Mouse (Mus musculus): ENCODE results near the gene Grip1. TPM values are rescaled to one million over a fixed set of nuclear protein-coding genes. Genes with fewer than 3 reads are reported as not detected.

The Grip1 gene
- total RNA-seq, 1 experiment from 2014 or later, result not detected

GRCm38 (mm10) chr10:119543771-119544170 lies 90.1 kb downstream of the Grip1 start:
- ATAC-seq (ENCODE audit: extremely low read depth, insufficient number of reproducible peaks, low FRiP score, poor library complexity, severe bottlenecking), result no peak

DNA sequence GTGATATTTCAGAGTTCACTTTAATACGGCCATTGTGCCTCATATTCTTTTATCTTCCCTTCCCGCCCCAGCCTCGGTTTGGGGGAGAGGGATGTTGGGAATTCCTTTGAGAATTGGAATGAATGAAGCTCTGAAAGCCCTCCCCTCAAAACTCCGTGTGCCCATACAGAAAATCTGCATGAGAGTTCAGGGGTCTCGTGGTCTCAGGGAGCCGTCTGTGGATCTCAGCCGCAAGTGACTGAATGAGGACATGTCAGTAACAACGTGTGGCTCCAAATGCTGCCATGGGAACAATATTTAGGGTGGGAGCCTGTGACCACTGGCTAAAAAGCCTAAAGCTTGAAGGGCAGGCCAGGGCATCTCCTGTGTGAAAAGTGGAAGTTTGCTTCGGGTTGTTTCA lies 91.1 kb downstream of the Grip1 start:
- ATAC-seq (ENCODE audit: extremely low read depth, insufficient number of reproducible peaks, low FRiP score, poor library complexity, severe bottlenecking), result no peak

- no peak for ATAC-seq (ENCODE audit: extremely low read depth, insufficient number of reproducible peaks, low FRiP score, poor library complexity, severe bottlenecking)
Measured at GRCm38 (mm10) chr10:119547875-119548274, 94.2 kb downstream of the Grip1 start.

DNA sequence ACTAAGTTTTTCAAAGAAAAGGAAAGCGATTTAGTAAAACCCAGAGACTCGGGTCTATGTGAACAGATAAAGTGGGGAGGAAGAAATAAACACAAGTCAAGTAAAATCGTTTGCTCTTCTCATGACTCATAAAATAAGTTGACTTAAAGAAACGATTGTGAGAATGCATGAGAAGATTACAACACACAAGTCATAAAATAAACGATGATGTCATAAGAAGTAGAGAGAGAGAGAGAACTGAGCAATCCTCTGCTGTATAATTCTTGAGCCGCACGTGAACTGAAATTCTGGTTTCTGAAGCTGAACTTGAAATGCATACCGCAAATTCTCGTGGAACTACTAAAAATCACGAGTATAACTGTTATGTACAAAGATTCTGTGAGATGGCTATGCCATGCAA lies 95.1 kb downstream of the Grip1 start:
- ATAC-seq (ENCODE audit: extremely low read depth, insufficient number of reproducible peaks, low FRiP score, poor library complexity, severe bottlenecking), result no peak

DNA sequence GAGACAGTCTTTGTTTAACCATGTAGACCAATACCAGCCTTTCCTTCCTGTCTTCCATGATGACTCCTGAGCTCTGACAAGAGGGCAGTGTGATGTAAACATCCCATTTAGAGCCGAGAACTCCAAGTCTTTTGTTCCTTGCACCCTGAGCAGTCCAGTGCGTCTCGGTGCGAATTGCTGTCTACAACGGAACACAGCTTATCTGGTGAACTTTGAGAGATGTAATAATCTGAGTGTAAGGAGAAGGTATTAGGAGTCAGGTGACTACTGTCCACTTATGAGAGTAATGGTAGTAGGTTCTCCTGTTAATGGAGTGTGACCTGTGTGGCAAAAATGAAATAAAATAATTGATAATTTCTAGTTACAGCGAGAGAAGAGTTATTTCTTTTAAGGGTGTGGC lies 97.0 kb downstream of the Grip1 start:
- no peak for ATAC-seq (ENCODE audit: extremely low read depth, insufficient number of reproducible peaks, low FRiP score, poor library complexity, severe bottlenecking)

- no peak for ATAC-seq (ENCODE audit: extremely low read depth, insufficient number of reproducible peaks, low FRiP score, poor library complexity, severe bottlenecking)
Measured at GRCm38 (mm10) chr10:119556346-119556745, 102.7 kb downstream of the Grip1 start.

- no peak for ATAC-seq (ENCODE audit: extremely low read depth, insufficient number of reproducible peaks, low FRiP score, poor library complexity, severe bottlenecking)
Measured at GRCm38 (mm10) chr10:119558432-119558831, 104.8 kb downstream of the Grip1 start.

- no peak for ATAC-seq (ENCODE audit: extremely low read depth, insufficient number of reproducible peaks, low FRiP score, poor library complexity, severe bottlenecking)
Measured at GRCm38 (mm10) chr10:119564862-119565261, 111.2 kb downstream of the Grip1 start.

- ATAC-seq (ENCODE audit: extremely low read depth, insufficient number of reproducible peaks, low FRiP score, poor library complexity, severe bottlenecking), result no peak
Measured at GRCm38 (mm10) chr10:119573134-119573533, 119.5 kb downstream of the Grip1 start.

DNA sequence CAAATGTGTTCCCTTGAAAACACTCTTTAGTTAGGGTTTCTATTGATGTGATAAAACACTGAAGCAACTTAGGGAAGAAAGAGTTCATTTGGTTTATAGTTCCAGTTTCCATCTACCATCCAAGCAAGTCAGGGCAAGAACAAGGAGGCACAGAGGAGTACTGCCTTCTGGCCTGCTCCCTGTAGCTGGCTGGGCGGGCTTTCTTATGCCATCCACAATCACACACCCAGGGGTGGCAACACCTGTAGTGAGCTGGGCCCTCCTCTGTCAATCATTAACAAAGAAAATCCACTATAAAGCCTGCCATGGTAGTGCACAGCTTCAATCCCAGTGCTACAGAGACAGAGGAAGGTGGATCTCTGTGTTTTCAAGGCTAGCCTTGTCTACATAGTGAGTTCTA lies 122.2 kb downstream of the Grip1 start:
- ATAC-seq (ENCODE audit: extremely low read depth, insufficient number of reproducible peaks, low FRiP score, poor library complexity, severe bottlenecking), result no peak

DNA sequence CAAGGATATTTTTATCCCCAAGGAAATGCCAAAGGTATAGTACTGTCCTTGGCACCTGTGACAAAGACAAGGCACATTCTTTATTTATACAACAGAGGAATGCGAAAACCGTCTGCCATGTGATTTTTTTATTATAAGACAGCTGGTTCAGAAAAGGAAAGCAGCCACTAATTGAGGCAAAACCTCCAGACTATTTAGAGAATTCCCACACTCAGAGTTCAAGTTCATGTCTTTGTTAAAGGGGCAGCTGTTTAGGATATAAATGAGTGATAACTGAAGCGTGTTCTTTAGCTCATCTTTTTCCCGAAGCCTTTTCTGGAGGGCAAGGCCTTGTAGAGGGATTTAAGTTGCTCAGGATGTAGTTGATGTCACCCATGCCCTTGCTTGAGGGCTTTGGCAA lies 126.4 kb downstream of the Grip1 start:
- no peak for ATAC-seq (ENCODE audit: extremely low read depth, insufficient number of reproducible peaks, low FRiP score, poor library complexity, severe bottlenecking)

DNA sequence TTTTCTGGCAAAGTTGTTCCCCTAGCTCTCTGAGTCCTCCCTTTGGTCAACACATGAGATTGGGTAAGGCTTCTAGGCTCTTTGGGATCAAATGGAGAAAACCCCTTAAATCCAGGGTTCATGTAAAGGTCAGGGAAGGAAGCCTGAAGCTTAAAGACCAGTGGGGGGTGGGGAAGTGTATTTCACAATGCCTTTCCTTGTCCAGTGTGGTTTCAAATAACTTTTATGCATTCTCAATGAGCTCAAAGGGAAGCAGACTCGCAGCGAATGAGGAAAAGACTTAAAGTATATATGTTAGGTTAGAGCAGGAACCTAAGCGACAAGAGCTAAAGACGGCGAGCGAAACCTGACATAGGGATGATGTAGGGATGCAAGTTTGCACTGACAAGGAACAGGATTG lies 131.0 kb downstream of the Grip1 start:
- no peak for ATAC-seq (ENCODE audit: extremely low read depth, insufficient number of reproducible peaks, low FRiP score, poor library complexity, severe bottlenecking)

GRCm38 (mm10) chr10:119586976-119587375 lies 133.3 kb downstream of the Grip1 start:
- ATAC-seq (ENCODE audit: extremely low read depth, insufficient number of reproducible peaks, low FRiP score, poor library complexity, severe bottlenecking), result no peak

DNA sequence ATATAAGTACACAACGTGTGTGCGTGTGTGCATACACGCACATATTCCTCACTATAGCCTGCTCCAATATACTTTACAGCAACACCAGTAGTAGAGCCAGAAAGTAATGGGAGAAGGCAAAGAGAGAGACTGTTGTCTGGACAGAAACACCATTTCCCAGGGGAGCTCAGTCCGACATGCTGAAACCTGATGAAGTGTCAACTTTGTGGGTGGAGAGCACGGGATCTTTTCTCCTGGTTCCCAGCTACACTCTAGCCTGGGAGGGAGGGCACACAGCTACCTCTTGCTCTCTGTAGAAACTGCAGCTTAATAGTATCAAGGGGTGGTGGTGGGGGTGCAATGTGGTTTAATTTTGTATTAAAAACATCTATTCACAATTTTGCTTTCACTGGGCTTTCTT lies 143.2 kb downstream of the Grip1 start:
- ATAC-seq (ENCODE audit: extremely low read depth, insufficient number of reproducible peaks, low FRiP score, poor library complexity, severe bottlenecking), result no peak

DNA sequence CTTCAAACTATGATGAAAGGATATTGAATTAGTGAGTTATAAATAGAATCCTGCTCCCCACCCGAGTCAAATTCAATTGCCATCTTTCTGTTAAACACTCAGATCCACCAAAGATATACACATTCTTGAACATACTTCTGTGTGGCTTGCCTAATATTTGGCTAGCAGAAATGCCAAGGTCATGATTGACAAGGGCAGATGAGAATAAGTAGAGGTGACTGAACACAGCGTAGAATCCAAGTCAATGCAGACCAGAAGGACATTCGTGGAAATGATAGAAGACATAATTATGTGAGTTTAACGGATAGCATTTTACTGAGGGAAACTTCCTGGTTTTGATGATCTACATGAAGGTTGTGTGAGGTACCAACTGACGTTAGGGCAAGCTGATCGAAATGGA lies 153.9 kb downstream of the Grip1 start:
- ATAC-seq (ENCODE audit: extremely low read depth, insufficient number of reproducible peaks, low FRiP score, poor library complexity, severe bottlenecking), result no peak

DNA sequence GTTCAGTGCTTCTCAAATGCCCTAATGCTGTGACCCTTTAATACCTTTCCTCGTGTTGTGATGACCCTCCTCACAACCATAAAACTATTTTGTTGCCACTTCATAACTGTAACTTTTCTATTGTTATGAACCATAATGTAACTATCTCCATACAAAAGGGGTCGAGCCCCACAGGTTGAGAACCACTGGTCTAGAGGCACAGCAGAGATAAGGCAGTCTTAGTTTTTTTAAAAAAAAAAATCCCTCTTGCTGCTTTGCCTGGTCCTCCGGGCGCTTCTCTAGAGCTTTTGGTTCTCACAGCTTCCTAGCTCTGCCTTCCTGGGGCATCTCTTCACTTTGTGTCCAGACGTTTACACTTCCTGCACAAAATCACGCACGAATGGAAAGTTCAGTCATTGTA lies 155.4 kb downstream of the Grip1 start:
- no peak for ATAC-seq (ENCODE audit: extremely low read depth, insufficient number of reproducible peaks, low FRiP score, poor library complexity, severe bottlenecking)

DNA sequence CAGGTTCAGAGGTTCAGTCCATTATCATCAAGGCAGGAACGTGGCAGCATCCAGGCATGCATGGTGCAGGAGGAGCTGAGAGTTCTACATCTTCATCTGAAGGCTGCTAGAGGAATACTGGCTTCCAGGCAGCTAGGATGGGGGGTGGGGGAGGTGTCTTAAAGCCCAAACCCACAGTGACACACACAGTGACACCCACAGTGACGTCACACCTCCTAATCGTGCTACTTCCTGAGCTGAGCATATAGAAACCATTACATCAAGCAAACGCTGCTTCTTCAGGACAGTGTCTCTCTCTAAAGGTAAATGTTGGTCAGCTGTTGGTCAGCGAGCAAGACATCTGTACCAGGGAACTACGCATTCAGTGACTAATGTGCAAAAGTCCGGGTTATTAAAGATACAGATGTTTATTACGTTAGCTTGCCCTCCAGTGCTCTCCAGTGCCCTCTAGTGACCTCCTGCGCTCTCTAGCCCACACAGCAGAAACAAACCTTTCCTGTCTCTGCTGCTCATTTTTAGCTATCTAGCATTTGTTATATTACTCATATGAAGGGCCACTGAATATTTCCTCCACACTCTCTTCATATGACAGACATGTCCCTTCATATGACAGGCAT lies 156.8 kb downstream of the Grip1 start:
- ATAC-seq (ENCODE audit: extremely low read depth, insufficient number of reproducible peaks, low FRiP score, poor library complexity, severe bottlenecking), result no peak

GRCm38 (mm10) chr10:119612034-119612433 lies 158.4 kb downstream of the Grip1 start:
- no peak for ATAC-seq (ENCODE audit: extremely low read depth, insufficient number of reproducible peaks, low FRiP score, poor library complexity, severe bottlenecking)

DNA sequence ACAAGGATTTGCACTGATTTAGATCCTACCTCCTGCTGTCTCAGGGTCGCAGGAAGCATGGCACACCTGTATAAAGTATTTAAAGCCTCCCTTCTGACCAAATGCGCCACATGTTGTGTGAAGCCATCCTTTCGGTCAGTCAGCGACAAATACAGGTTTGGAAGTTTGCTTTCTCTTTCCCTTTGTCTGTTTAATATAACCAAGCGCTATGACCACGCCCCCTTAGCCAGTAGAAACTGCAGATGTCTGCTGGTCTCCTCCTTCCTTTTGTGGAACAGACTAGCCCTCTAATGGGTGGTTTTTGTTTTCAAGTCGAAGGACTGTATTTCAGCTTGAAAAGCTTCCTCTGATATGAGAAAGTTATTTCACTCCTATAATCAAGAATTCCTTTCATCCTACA lies 161.1 kb downstream of the Grip1 start:
- no peak for ATAC-seq (ENCODE audit: extremely low read depth, insufficient number of reproducible peaks, low FRiP score, poor library complexity, severe bottlenecking)

- no peak for ATAC-seq (ENCODE audit: extremely low read depth, insufficient number of reproducible peaks, low FRiP score, poor library complexity, severe bottlenecking)
Measured at GRCm38 (mm10) chr10:119615240-119615885, 161.7 kb downstream of the Grip1 start.

- ATAC-seq (ENCODE audit: extremely low read depth, insufficient number of reproducible peaks, low FRiP score, poor library complexity, severe bottlenecking), result no peak
Measured at GRCm38 (mm10) chr10:119616078-119616477, 162.4 kb downstream of the Grip1 start.
